Mouse (Mus musculus) left cerebral cortex, postnatal 4 days (tissue): ENCODE results near the gene Palm2. TPM values are rescaled to one million over a fixed set of nuclear protein-coding genes. Genes with fewer than 3 reads are reported as not detected.

Experiments
- DNase-seq: peaks from one replicate; pipeline ENCODE4 v3.0.0-alpha.2; 2022
- intact Hi-C: fragments of 180-260 bp; cut with DNase I; formaldehyde crosslinking; loops from one replicate; pipeline ENCODE4 v1.15.1; 2025
- total RNA-seq, 2 experiments: library from RNA; stranded (reverse); gene quantifications; 2 replicates each; pipeline ENCODE4 v1.2.3; 2021

The Palm2 gene
- total RNA-seq, 2 experiments from 2014 or later, result 74.0 to 80.4 TPM

GRCm38 (mm10) chr4:57567666-57568206 is 133.7 kb downstream of the Palm2 start, which contains the start of gene Pakap:
Gene Pakap, plus strand, starts transcription at chr4:57568179.
- intact Hi-C loops, result no loop called here
- DNase-seq, result peak; percentile 64

DNA sequence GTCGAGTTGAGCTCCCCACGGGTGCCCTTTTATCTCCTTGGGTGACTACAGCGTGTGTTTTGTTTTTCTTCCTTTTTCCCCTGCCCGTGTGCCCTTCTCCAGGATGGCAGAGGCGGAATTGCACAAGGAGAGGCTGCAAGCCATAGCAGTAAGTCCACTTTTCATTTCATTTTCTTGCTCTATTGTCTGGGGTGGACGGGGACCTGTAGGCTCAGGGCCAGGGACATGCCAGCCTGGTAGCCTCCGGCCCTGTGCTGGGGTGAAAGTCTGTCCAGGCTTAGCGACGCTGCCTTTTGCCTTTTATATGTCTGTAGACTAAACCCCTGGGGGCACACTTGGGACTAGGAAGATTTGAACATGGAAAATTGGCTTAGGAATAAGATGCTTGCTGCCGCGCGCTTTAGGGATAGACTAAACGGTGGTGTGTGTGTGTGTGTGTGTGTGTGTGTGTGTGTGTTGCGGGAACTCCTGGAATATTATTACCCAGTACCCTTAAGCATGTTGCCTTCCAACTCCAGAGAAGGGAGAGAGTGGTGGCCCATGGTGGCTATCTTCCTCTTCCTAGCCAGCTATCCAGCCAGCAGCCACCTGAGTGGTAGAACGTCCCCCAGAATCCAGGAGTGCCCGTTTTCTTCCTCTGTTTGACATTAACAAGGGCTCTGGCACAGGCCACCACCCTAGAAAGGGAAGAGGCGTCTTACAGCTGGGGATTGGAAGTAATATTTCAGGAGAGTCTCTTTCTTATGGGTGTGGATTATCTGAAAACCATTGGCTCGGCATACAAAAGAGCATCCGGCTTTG is 134.4 kb downstream of the Palm2 start:
- intact Hi-C loops, result no loop called here
- no peak for DNase-seq

DNA sequence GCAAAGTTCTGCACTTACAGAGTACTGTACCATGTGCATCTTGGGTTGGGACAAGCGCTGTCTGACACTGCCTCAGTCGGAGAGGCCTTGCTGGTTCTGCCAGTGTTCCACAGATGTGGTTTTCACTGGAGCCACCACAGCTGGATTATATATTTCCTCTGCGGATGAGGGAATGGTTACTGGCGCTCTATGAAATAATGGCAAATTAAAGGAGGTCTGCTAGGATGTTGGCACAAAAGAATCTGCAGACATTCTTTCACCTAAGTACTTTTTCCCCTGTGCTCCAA is 135.0 kb downstream of the Palm2 start:
- intact Hi-C loops, result no loop called here
- DNase-seq, result no peak

DNA sequence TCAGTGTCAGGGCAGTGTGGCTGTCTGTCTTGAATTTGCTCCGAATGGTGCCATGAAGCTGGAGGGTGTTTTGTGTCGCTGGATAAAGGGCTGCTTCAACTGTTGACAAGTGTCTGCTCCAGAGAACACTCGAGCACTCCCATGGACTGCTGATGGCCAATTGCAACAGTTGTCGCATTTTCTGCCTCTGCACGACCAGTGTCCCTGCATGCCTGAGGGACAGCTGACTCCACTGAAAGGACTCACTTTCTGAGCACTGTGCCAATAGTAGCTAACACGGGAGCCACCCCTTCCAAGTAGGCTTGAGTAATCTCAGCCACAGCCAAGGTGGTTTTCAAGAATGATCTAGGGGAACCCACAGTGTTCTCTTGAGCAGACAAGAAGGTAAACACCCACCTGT is 135.7 kb downstream of the Palm2 start:
- intact Hi-C loops, result no loop called here

DNA sequence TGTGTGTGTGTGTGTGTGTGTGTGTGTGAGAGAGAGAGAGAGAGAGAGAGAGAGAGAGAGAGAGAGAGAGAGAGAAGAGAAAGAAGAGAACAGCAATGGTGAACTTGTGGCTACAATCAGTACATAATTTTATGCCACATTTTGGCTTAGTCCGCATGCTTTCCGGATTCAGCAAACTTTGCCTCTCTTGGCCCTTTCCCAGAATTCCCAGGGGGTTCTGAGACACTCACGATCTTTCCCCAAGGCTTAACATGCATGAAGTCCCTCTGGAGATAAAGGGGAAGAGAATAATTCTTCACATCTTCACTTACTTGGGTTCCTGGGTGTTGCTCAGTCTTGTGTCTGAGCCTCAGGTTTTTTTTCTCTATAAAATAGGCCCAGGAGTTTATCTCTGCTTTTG is 136.2 kb downstream of the Palm2 start:
- intact Hi-C loops, result no loop called here
- no peak for DNase-seq

More for the DNA sequence above, 135.7 kb downstream of the Palm2 start:
- DNase-seq, result no peak

DNA sequence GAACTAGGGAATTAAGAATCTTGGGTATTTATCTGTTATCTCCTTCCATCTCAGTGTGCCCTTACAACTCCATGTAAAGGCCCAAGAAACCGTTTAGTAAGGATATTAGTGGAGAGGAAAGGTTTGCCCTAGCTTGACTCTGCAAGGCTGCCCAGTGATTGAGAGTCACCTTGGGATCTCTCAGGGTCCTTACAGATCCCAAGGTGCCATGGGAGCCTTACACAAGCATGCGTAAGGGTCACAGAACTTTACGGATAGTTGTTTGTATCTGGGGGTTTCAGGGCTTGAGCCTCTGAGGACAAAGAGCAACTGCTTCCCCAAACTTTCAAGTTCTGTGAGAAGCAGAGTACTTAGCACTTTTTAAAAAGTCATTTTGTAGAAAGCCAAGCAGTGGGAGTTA is 140.1 kb downstream of the Palm2 start:
- DNase-seq, result no peak
- intact Hi-C loops, result no loop called here

GRCm38 (mm10) chr4:57574646-57575045 is 140.6 kb downstream of the Palm2 start:
- no peak for DNase-seq

DNA sequence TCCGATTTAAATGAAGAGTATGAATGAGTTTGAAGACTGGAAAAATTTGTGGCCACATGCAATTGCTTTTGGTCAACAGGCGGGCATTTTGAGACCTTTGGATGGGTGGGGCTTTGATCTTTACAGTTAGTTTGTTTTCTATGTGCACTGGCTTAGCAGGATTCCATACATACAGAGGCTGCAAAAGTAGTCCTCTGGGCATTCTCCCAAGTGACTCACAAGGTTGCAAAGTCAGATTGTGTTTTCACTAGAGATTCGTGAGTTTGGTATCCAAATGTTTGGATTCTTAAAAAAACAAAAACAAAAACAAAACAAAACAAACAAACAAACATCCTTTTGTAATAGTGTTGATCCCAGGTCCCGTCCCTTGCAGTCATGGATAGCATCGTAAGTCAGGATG is 141.6 kb downstream of the Palm2 start:
- intact Hi-C loops, result no loop called here
- no peak for DNase-seq

More at GRCm38 (mm10) chr4:57574646-57575045, 140.6 kb downstream of the Palm2 start:
- intact Hi-C loops, result no loop called here

- DNase-seq, result no peak
- intact Hi-C loops, result no loop called here
Measured at GRCm38 (mm10) chr4:57576095-57576494, 142.0 kb downstream of the Palm2 start.

DNA sequence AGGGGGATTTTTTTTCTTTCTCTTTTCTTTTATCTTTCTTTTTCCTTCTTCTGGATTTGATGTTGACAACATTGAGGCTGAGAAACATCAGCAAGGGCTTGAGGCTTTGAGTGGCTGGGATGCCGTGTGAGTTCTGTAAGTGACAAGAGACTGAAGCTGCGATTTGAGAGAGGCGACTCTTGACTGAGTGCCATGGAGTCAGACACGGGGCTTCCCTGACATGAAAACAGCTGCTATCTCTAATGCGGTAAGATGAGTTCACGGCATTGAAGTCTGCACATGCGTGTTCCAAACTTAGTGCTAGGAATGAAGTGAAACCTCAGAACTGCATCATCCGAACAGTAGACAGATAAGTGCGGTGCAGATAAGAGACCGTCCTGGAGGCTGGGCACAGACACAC is 145.6 kb downstream of the Palm2 start:
- intact Hi-C loops, result no loop called here
- no peak for DNase-seq

DNA sequence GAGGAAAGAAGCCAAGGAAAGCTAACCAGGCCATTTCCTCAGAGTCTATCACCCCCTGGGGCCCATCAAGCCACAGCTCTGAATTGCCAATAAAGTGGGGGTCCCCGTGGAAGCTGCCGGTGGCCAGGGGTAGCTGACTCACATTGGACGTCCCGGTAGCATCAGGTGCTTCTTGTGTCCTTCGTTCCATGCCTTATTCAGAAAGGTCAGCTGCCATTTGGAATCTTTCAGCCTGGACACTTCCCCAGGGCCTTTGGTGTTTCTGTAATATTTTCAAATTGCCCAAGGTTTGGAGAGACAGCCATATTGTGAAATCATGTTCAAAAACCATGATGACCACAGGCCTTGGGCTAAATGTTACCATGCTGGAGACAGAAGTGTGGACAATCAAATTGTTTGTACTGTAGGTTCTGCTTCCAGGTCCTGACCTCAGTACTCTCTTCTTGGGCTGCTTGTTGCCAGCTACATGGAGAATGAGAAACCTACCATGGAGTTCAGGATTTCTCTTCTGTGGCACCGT is 151.3 kb downstream of the Palm2 start:
- intact Hi-C loops, result no loop called here
- DNase-seq, result no peak

DNA sequence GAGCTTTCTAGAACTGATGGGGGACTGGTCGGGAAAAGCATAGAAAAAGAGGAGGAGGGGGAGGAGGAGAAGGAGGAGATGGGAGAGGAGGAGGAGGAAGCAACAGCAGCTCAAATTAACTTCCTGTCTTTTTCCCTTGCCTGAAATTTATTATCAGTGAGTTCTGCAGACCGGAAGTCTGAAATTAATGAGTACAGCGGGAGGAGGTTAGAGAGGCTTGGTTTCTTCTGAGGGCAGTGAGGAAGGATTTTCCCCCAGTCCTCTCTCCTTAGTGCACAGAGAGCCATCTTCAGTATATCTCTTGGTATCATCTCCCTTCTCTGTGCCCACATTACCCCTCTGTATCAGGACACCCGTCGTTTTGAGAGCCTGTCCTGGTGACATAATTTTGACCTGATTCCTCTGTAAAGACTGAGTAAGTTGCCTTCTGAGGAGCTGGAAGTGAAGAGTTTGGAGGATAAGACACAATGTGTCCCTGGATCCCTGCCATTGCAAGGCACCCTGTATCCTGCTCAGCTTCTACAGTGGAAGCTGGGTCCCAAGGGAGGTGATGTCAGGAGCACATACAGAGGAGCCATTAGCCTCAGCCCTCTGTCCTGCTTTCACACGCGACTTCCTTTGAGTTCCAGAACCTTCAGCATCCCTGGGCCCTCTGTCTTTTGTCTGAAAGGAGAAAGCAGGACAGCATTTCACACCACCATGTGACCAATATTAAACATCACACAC is 153.0 kb downstream of the Palm2 start:
- no peak for DNase-seq
- intact Hi-C loops, result no loop called here

DNA sequence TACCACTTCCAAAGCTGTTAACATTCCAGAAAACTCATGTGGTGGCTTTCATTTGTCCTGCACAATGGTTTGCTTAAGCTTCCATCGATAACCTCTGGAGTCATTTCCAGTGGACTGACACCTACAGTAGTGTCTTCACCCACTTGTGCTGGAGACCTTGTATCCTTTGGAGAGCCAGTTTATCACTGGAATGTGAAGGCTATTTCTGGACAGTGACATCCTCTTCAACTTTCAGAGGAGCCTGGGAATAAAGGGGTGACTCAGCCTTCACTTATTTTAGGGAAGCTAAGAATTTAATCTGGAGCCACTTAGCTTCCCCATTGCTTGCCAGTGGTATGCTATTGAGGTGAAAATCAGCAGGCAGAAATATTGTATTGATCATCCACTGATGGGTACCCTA is 154.3 kb downstream of the Palm2 start:
- intact Hi-C loops, result no loop called here
- no peak for DNase-seq

DNA sequence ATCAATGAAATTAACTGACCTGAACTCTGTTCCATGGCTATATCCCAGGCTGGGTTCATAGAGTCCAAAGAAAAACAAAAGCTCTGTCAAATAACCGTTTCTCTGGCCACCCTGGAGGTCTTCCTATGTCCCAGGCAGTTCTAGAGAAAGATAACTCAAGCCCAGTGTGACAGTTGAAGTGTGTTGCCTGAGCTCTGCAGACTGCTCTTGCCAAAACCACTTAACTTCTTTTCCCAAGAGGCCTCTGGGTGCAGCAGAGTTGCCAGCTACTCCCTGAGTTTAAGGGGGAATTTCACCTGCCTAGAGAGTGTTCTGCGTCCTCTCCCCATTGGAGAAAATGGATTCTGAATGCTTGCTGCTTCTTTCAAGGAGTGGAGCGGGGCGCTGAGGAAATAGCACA is 158.7 kb downstream of the Palm2 start:
- intact Hi-C loops, result no loop called here
- DNase-seq, result no peak

- intact Hi-C loops, result loop anchor here (10.0 kb wide), 1 partner anchor 165 kb away; the partner anchor contains the start of gene Palm2
- DNase-seq, result no peak
Measured at GRCm38 (mm10) chr4:57599946-57600345, 165.9 kb downstream of the Palm2 start.

DNA sequence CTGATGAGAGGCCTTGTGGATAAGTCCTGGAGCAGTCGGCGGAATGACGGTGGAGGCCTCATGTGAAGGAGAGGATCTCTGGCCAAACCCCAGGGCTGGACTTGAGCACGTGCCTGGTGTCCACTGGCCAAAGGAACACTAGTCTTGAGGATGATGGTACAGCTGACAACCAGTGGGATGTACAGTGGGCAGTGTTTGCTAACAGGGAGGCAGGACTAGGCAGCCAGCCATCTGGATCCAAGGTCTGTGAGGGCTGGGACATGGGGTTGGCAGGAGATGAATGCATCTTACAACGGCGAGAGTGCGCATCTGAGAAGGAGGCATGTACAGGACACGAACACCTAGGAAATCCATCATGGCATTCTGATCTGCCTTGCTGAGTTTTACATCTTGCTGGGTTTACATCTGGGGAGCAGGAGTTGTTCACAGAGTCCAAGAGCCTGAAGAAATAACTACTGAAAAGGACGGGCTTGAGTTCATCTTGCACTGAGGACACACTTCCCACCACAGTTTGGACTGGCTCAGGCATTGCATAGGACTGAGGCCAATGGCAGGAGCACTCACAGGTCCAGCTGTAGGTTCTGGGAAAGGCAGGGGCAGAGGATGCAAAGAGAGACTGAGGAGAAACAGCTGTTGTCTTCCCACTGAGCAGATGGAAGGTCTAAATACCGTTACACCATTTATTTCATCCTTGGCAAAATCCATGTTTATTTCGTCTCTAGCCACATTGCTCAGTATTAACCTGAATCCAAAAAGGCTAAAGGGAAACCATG is 166.8 kb downstream of the Palm2 start:
- peak; percentile 32 for DNase-seq
- intact Hi-C loops, result loop anchor here (10.0 kb wide), 1 partner anchor 166 kb away; the partner anchor contains the start of gene Palm2

DNA sequence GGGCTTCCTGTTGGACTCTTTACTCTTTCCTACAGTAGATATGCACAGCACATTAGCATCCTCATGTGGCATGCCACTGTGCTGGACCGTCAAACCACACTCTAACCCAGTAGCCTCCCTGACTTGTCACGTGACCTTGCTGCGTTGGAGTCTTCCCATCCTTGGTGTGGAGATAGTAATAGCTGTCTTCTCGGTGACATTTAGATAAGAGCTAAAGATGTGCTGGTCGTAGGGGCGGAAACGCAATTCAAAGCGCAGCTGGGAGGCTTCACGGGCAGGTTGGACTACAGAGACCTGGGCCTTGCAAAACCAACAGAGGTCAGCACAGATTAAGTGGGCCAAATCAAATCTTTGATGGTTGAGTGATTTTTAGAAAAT is 167.4 kb downstream of the Palm2 start:
- DNase-seq, result no peak
- intact Hi-C loops, result loop anchor here (10.0 kb wide), 1 partner anchor 167 kb away; the partner anchor contains the start of gene Palm2

DNA sequence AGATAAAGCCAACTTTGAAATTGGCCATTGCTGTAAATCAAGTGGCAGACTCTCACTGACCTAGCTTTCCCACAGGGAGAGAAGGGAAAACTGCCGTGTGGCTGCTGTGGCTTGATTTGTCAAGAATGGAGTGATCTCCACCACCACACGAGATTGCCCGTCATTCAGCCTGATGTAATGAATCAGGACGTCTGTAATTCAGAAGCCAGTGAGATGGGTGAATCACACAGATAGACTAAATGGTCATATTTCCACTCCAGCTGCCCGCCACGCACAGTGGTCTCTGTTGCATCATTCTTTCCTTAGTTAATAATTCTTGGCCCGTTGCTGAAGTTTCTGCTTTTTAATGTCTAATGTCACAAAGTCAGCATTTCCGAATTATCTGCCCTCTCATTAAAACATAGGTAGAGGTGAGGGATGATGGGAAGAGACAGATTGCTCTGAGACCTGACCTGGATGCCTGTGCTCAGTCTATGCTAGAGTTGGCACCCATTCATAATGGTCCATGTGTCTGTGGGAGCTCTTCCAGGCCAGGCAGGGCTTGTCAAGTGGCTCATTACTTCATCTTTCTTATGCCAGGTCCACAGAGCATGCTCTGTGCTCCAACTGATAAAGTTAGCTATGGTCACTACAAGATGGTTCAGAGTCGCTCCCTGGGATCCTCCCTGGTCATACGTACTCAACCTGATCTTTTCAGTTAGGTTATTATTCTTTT is 168.0 kb downstream of the Palm2 start:
- DNase-seq, result no peak
- intact Hi-C loops, result loop anchor here (10.0 kb wide), 1 partner anchor 167 kb away; the partner anchor contains the start of gene Palm2

DNA sequence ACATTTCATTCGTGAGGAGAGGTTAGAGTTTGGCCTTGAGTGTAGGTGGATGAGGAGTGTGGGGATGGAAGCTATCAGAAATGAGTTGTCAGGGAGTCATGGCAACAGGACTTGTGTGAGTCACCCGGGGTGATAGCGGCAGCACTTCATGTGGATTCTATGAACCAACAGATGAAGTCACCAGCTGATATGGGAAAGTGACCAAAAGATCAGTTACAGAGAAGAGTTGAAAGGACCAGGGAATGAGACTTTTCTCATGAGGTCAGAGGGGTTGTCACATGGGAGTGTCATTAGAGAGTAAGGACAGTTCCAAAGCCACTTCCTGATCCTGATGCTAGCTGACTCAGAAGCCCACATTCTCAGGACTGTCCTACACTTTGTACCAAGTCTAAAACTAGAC is 172.2 kb downstream of the Palm2 start:
- intact Hi-C loops, result loop anchor here (5.0 to 10.0 kb wide), 2 partner anchors 149 to 171 kb away; partner anchors contain the start of gene Palm2

More for the DNA sequence above, 172.2 kb downstream of the Palm2 start:
- no peak for DNase-seq
